Mouse (Mus musculus): Measurements from ENCODE around the gene Syn2. TPM values are rescaled to one million over a fixed set of nuclear protein-coding genes. Genes with fewer than 3 reads are reported as not detected.
A peak's percentile ranks its signal among the peaks of the same experiment; 100 is the strongest.

Syn2 gene
- polyA plus RNA-seq, 1 experiment from 2014 or later: 0.23 TPM

DNA sequence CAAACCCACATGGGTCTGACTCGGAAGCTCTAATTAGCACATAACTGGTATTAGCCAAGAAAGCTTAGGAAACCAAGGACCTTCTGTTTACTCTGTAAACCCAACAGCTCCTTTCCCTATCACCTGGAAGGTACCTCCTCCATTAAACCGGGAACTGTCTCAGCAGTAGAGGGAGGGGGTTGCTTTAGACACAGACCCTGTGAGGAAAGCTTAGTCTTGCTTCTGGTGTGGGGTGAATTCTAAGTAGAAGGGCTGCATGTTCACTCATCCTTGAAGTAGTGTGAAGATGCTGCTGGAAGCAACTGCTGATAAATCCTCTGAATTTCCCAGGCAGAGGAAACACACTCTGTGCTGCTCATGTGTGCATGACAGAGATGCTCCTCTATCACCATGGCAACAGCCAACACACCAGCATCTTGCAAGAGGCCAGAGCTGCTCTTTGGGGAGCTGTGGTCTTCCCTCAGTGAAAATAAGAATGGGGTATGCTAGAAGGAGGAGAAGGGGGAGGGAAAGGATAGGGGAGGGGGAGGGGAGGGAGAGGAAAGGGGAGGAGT lies 8.4 kb upstream of the Syn2 start:
- DNase-seq (ENCODE audit: low read depth, low spot score) (no peak), ATAC-seq (no peak)
- TF ChIP-seq CTCF (IDR thresholded peaks at IDR 0.05): no peak
- ChIA-PET POLR2A (interaction anchor here (0.9 kb wide), 1 partner anchor 18 kb away, joined by 3 read pairs; no protein-coding TSS in a partner anchor), CTCF (interaction anchor here (1.4 to 2.6 kb wide), 2 partner anchors 11 to 16 kb away, joined by 3 to 6 read pairs; no protein-coding TSS in a partner anchor)
- H3K27me3 ChIP-seq: peaks cover 24% of the 10 kb centered on the region
- in situ Hi-C loops (cut with MboI; ENCODE audit: low pct_unique_long_range_greater_than_20kb): no loop called here

DNA sequence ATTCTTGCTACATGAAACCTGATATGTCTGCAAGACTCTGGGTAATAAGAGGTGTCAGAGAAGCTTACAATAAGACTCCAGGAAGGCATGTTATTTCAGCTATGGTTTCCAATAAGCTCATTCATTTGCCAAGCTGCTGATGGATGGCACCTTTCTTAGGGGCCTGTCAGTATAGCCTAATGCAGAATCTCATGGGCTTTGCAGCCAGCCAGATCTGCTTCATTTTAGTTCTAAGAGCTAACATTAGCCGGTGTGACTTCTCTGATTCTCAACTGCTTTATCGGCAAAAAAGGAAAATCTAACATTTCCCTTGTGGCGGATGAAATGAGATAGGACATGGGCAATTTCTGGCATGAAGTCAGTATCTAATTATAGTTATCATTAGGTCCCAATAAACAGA lies 7.9 kb upstream of the Syn2 start:
- no peak for ATAC-seq
- CTCF ChIA-PET: interaction anchor here (1.4 to 2.6 kb wide), 2 partner anchors 11 to 17 kb away, joined by 3 to 6 read pairs; no protein-coding TSS in a partner anchor
- POLR2A ChIA-PET: no interaction called here
- TF ChIP-seq CTCF (IDR thresholded peaks at IDR 0.05): no peak
- DNase-seq (ENCODE audit: low read depth, low spot score): no peak
- in situ Hi-C loops (cut with MboI; ENCODE audit: low pct_unique_long_range_greater_than_20kb): no loop called here
- H3K27me3 ChIP-seq: peaks cover 29% of the 10 kb centered on the region

DNA sequence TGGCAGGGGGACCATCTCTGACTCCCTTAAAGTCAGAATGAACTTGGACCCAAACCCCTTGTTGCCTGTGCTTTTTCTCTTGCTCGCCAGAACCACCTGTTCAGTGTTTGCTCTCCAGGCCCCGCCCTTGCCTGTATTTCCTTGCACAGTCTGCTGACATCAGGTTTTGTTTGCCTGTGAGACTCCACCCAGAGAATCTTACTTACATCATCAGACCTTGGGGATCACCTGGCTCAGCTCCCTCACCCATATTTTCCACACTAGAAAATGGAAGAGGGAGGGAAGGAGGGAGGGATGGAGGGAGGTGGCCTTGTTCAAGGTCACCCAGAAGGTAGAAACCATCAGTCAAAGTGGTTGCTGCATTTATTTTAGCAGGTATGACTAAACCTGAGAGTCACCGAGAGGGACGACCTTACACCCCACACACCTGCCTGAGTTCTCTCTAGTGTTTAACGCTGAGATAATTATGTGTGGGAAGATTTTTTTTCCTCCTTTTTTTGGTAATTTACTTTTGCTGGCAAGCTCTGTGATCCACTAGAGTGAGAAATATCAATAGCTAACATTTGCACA lies 7.4 kb upstream of the Syn2 start:
- POLR2A ChIA-PET: no interaction called here
- DNase-seq (ENCODE audit: low read depth, low spot score): no peak
- in situ Hi-C loops (cut with MboI; ENCODE audit: low pct_unique_long_range_greater_than_20kb): no loop called here
- ATAC-seq: no peak
- no peak for TF ChIP-seq CTCF (IDR thresholded peaks at IDR 0.05)
- CTCF ChIA-PET: interaction anchor here (2.6 kb wide), 1 partner anchor 10 kb away, joined by 6 read pairs; no protein-coding TSS in a partner anchor
- peaks cover 30% of the 10 kb centered on the region for H3K27me3 ChIP-seq

DNA sequence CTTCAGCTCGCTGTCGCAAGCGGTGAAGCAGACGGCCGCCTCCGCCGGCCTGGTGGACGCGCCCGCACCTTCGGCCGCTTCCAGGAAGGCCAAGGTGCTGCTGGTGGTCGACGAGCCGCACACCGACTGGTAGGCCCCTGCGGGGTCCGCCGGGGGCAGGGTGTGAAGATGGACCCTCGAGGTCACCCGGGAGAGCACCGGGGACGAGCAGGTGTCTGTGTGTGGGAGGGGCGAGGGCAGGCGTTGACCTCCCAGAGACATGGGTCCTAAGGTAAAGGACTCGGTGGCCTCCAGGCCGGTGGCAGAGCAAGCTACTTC lies 589 bp downstream of the Syn2 start:
- ATAC-seq: no peak
- H3K27me3 ChIP-seq: peaks cover 71% of the 10 kb centered on the region
- CTCF ChIA-PET: no interaction called here
- TF ChIP-seq CTCF (IDR thresholded peaks at IDR 0.05): no peak
- in situ Hi-C loops (cut with MboI; ENCODE audit: low pct_unique_long_range_greater_than_20kb): no loop called here
- DNase-seq (ENCODE audit: low read depth, low spot score): no peak
- POLR2A ChIA-PET: no interaction called here

DNA sequence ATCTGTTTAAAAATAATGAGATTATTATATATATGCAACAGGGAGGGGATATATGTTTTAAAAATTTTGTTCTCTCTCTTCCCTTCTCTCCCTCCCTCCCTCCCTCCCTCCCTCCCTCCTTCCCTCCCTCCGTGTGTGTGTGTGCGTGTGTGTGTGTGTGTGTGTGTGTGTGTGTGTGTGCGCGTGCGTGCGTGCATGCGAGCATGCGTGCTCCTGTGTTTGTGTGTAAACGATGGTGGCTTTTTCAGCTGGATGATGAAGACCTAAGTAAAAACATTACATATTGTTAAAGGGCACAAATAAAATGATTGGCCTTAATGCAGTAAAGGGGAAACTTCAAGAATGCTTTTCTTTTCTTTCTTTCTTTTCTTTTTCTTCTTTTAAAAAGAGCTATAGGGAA lies 1.5 kb downstream of the Syn2 start:
- H3K27me3 ChIP-seq: peaks cover 71% of the 10 kb centered on the region
- DNase-seq (ENCODE audit: low read depth, low spot score) (no peak), ATAC-seq (no peak)
- in situ Hi-C loops (cut with MboI; ENCODE audit: low pct_unique_long_range_greater_than_20kb): no loop called here
- ChIA-PET POLR2A (no interaction called here), CTCF (interaction anchor here (2.4 kb wide), 1 partner anchor 9 kb away, joined by 6 read pairs; no protein-coding TSS in a partner anchor)
- no peak for TF ChIP-seq CTCF (IDR thresholded peaks at IDR 0.05)

DNA sequence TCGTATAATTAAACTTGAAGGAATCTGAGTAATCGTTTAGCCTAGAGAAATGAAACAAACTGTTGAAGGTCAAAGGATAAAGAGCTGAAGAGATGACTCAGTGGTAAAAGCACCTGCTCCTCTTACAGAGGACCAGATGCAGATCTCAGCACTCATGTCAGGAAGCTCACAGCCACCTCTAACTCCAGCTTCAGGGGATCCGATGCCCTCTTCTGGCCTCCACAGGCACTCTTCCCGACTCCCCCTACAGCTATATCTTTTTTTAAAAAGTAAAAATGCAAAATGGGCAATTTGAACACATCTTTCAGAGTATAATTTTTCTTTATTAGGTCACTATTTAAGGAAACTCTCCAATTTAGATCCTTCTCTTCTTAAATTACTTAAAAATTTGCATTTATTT lies 6.7 kb downstream of the Syn2 start:
- no peak for ATAC-seq
- no peak for DNase-seq (ENCODE audit: low read depth, low spot score)
- ChIA-PET CTCF (interaction anchor here (0.9 to 1.1 kb wide), 2 partner anchors 10 to 66 kb away, joined by 3 to 4 read pairs; no protein-coding TSS in a partner anchor), POLR2A (no interaction called here)
- in situ Hi-C loops (cut with MboI; ENCODE audit: low pct_unique_long_range_greater_than_20kb): no loop called here
- no peak for TF ChIP-seq CTCF (IDR thresholded peaks at IDR 0.05)
- peaks cover 76% of the 10 kb centered on the region for H3K27me3 ChIP-seq

DNA sequence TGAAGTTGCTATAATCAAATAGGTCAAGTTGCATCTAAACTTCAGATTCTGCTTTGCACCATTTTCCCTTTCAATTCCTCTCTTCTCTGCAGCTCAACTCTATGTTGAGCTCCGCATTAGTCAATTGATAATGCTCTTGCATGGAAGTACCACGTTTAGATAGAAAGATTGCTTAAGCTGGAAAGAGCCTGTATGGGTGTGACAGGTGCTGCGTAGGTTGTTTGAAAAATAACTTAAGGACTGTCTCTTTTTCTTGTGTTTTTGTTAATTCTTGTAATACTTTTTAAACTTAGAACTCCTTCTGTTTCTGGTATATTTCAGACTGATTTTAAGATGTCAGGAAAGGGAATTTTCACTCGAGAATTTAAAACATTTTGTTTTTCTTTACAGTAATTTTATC lies 26.5 kb downstream of the Syn2 start:
- CTCF ChIA-PET: interaction anchor here (1.2 to 1.7 kb wide), 3 partner anchors 11 to 18 kb away, joined by 3 to 5 read pairs (median 3); no protein-coding TSS in a partner anchor
- DNase-seq (ENCODE audit: low read depth, low spot score): no peak
- H3K27me3 ChIP-seq: peaks cover 96% of the 10 kb centered on the region
- no peak for TF ChIP-seq CTCF (IDR thresholded peaks at IDR 0.05)
- no peak for ATAC-seq
- in situ Hi-C loops (cut with MboI; ENCODE audit: low pct_unique_long_range_greater_than_20kb): no loop called here
- POLR2A ChIA-PET: no interaction called here

DNA sequence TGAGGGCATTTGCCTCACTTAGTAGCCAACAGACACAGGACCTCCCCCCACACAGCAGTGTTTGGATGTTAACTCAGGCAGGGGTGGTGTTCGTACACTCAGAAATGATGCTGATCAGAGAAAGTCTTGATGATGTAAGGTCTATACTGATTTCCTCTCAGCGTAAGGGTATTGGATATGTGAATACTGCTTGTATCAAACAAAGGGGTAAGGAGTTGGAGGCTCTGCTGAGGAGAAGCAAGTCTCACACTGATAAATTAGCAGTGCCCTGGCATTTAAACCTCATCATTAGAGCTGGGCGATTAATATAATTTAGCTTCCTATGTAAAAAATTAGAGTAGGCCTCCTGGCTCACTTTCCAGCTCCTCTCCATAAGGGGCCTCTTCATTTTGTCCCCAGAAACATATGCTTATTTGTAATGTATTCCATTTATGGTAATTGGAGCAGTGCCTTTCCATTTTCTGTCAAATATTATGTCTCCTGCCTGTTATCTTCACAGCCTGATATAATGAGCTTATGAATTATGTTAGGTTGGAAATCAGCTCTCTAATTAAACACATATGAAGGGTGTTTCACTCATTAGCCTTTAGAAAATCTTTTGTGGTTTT lies 31.3 kb downstream of the Syn2 start:
- in situ Hi-C loops (cut with MboI; ENCODE audit: low pct_unique_long_range_greater_than_20kb): no loop called here
- CTCF ChIA-PET: interaction anchor here (0.8 kb wide), 1 partner anchor 10 kb away, joined by 3 read pairs; no protein-coding TSS in a partner anchor
- peaks cover 83% of the 10 kb centered on the region for H3K27me3 ChIP-seq
- no peak for TF ChIP-seq CTCF (IDR thresholded peaks at IDR 0.05)
- POLR2A ChIA-PET: no interaction called here
- ATAC-seq: no peak
- DNase-seq (ENCODE audit: low read depth, low spot score): no peak

DNA sequence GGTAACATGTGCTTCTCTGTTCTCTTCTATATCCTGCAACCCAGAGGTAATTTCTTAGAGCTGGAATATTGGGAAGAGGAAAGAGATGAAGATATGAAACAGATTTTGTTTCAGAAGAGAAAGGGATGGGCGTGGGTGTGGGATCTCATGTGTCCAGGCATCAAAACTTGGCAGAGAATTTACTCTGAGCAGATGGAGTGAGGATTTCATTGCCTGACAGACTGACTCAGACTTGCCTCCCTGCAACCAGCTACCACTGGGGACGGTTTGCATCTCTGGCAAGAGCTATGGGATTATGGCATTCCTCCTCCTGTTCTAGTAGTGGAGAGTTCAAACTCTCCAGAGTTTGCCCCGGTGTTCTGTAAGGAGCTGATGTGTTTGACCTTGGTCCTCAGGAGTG lies 34.2 kb downstream of the Syn2 start:
- no peak for DNase-seq (ENCODE audit: low read depth, low spot score)
- POLR2A ChIA-PET: interaction anchor here (0.6 kb wide), 1 partner anchor 546 kb away, joined by 5 read pairs; no protein-coding TSS in a partner anchor
- no peak for ATAC-seq
- in situ Hi-C loops (cut with MboI; ENCODE audit: low pct_unique_long_range_greater_than_20kb): no loop called here
- CTCF ChIA-PET: interaction anchor here (0.8 to 1.0 kb wide), 2 partner anchors 10 kb away, joined by 3 to 4 read pairs; no protein-coding TSS in a partner anchor
- H3K27me3 ChIP-seq: peaks cover 70% of the 10 kb centered on the region
- no peak for TF ChIP-seq CTCF (IDR thresholded peaks at IDR 0.05)

DNA sequence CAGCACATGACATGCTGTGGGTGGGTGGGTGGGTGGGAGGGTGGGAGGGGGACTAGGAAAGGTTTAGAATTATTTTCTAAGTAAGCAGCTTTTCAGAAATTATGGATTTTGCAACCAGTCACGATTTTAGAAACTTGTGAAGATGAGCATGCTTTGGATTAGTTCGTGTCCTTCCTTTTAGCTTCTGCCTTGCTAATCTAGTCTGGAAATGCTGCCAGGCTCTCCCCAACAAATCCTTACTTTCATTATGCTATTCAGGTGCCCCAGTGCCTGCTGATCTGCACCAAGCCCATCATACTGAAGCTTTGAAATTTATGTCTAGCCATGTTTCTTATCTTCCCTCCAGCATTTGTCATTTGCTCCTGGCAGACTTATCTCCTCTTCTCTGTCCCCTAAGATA lies 34.8 kb downstream of the Syn2 start:
- ATAC-seq (no peak), DNase-seq (ENCODE audit: low read depth, low spot score) (no peak)
- in situ Hi-C loops (cut with MboI; ENCODE audit: low pct_unique_long_range_greater_than_20kb): no loop called here
- POLR2A ChIA-PET: no interaction called here
- CTCF ChIA-PET: interaction anchor here (0.8 kb wide), 1 partner anchor 10 kb away, joined by 3 read pairs; no protein-coding TSS in a partner anchor
- no peak for TF ChIP-seq CTCF (IDR thresholded peaks at IDR 0.05)
- H3K27me3 ChIP-seq: peaks cover 70% of the 10 kb centered on the region

DNA sequence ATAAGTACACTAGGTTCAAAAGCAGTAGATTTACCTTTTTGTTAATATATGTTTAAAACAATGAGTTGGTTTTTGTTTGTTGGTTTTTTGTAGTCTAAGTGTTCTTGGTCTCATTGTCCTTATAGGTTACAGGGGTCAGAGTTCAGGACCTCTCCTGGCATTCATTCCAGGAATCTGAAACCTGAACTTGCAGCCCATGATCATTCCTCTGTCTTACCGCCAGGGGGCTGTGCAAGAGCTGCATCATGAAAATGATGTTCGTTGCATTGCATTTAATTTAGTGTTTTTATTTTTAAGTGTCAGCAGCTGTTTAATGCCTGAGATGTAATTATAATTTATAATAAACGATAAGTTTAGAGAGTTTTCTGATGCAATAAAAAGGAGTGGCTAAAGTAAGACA lies 40.1 kb downstream of the Syn2 start:
- in situ Hi-C loops (cut with MboI; ENCODE audit: low pct_unique_long_range_greater_than_20kb): loop anchor here (5.0 kb wide), 2 partner anchors 92 to 362 kb away; no protein-coding TSS in a partner anchor
- DNase-seq (ENCODE audit: low read depth, low spot score) (no peak), ATAC-seq (no peak)
- POLR2A ChIA-PET: no interaction called here
- TF ChIP-seq CTCF (IDR thresholded peaks at IDR 0.05): peak; percentile 85
- CTCF ChIA-PET: interaction anchor here (1.1 to 1.8 kb wide), 4 partner anchors 9 to 364 kb away, joined by 3 to 5 read pairs (median 4); no protein-coding TSS in a partner anchor
- H3K27me3 ChIP-seq: peaks cover 30% of the 10 kb centered on the region

Measured in Patski (cell line).